19 mouse cellular contexts compared by ENCODE assay signal in genomic region chr3:45385451-45385850, GRCm38 (mm10). TPM values are rescaled to one million over a fixed set of nuclear protein-coding genes. Genes with fewer than 3 reads are reported as not detected.
DNase-seq lines count a peak whose midpoint lies in the region; ATAC-seq and TF ChIP-seq lines count a peak whose summit lies in the region.
"Had no signal": no experiment of that assay in that cellular context is flagged by ENCODE, and none has a peak within 500 bp of the region (broad histone marks: within the 10 kb centered on the region; RNA-seq: fewer than 3 reads in every experiment).

No protein-coding gene starts in this region.

- no peak for DNase-seq in layer of hippocampus, adult 2 months (ENCODE audit: low spot score in 2 of 2)
- DNase-seq in layer of hippocampus, adult 8-10 months (ENCODE audit: low spot score in 2 of 2), result no peak
- DNase-seq in embryonic facial prominence, embryonic 14.5 days (ENCODE audit: low spot score), result no peak
- DNase-seq in forebrain, postnatal 0 days, result no peak
- no peak for DNase-seq in midbrain, postnatal 0 days (ENCODE audit: low spot score)
- DNase-seq in heart, postnatal 25 days (ENCODE audit: low spot score), result no peak
- DNase-seq: adrenal gland, postnatal 10 days; B cell, adult 2 months; cerebellum, adult 18-20 months; heart, adult 11 months; heart, postnatal 10 days; kidney, adult 9 months; kidney, postnatal 4 days; lung, adult 18-20 months had no signal

- no peak for ATAC-seq in embryonic facial prominence, embryonic 14.5 days (ENCODE audit: low read depth)
- ATAC-seq in forebrain, postnatal 0 days, result no peak
- ATAC-seq in midbrain, postnatal 0 days (ENCODE audit: low FRiP score), result no peak
- no peak for ATAC-seq in CD4-positive, CD25-positive, alpha-beta regulatory T cell, adult 4 months
- ATAC-seq in cerebellum, adult (ENCODE audit: insufficient number of reproducible peaks, low FRiP score, low TSS enrichment), result no peak

- no peaks in the 10 kb centered on the region for H3K4me1 ChIP-seq in embryonic facial prominence, embryonic 14.5 days (ENCODE audit: control insufficient read depth, insufficient read depth, low read length)
- H3K4me1 ChIP-seq in forebrain, postnatal 0 days (ENCODE audit: insufficient read depth), result peaks cover 5% of the 10 kb centered on the region; the same call in 1 of the 2 replicates
- H3K4me1 ChIP-seq in midbrain, postnatal 0 days (ENCODE audit: insufficient read depth, low read length), result peaks cover 4% of the 10 kb centered on the region; the same call in 1 of the 2 replicates

- no peaks in the 10 kb centered on the region for H3K36me3 ChIP-seq in embryonic facial prominence, embryonic 14.5 days (ENCODE audit: control insufficient read depth, insufficient read depth, low read length)
- H3K36me3 ChIP-seq in forebrain, postnatal 0 days (ENCODE audit: insufficient read depth), result peaks cover 3% of the 10 kb centered on the region; the same call in 1 of the 2 replicates
- 0 out of 2 replicates have a peak, but pooled peaks cover 2% of the 10 kb centered on the region for H3K36me3 ChIP-seq in midbrain, postnatal 0 days (ENCODE audit: insufficient read depth, low read length)
- H3K36me3 ChIP-seq: embryonic facial prominence, embryonic 12.5 days had no signal

- 0 out of 2 replicates have a peak overlapping the region, but pooled peaks have one; percentile 0 for H3K4me2 ChIP-seq in embryonic facial prominence, embryonic 14.5 days (ENCODE audit: low read depth, low read length)
- H3K4me2 ChIP-seq in forebrain, postnatal 0 days (ENCODE audit: low read depth), result peak overlapping the region; percentile 46
- peak overlapping the region; percentile 52 for H3K4me2 ChIP-seq in midbrain, postnatal 0 days (ENCODE audit: low read depth, low read length, poor library complexity, severe bottlenecking)

- peaks cover 16% of the 10 kb centered on the region for H3K27me3 ChIP-seq in embryonic facial prominence, embryonic 14.5 days (replicated peaks; ENCODE audit: control insufficient read depth, insufficient read depth, low read length)
- H3K27me3 ChIP-seq in forebrain, postnatal 0 days (ENCODE audit: insufficient read depth, low read length), result no peaks in the 10 kb centered on the region
- H3K27me3 ChIP-seq in midbrain, postnatal 0 days (ENCODE audit: insufficient read depth, low read length), result no peaks in the 10 kb centered on the region

- no peak for TF ChIP-seq CTCF in layer of hippocampus, adult 2 months (conservative IDR thresholded peaks at IDR 0.05)
- TF ChIP-seq CTCF in forebrain, postnatal 0 days (IDR thresholded peaks at IDR 0.05; ENCODE audit: low read depth), result no peak
- no peak for TF ChIP-seq CTCF in midbrain, postnatal 0 days (IDR thresholded peaks at IDR 0.05)

- peak overlapping the region; percentile 12; the same call in 1 of the 2 replicates for H3K4me3 ChIP-seq in layer of hippocampus, adult 2 months
- no peak overlapping the region for H3K4me3 ChIP-seq in embryonic facial prominence, embryonic 14.5 days (ENCODE audit: low read depth, low read length)
- peak overlapping the region; percentile 21 for H3K4me3 ChIP-seq in forebrain, postnatal 0 days (ENCODE audit: low read depth, low read length)
- peak overlapping the region; percentile 31 for H3K4me3 ChIP-seq in midbrain, postnatal 0 days (ENCODE audit: low read depth, low read length)

- no peaks in the 10 kb centered on the region for H3K9me3 ChIP-seq in embryonic facial prominence, embryonic 14.5 days (ENCODE audit: control insufficient read depth, low read length)
- no peaks in the 10 kb centered on the region for H3K9me3 ChIP-seq in forebrain, postnatal 0 days (ENCODE audit: low read length)
- no peaks in the 10 kb centered on the region for H3K9me3 ChIP-seq in midbrain, postnatal 0 days (ENCODE audit: low read length)
- H3K9me3 ChIP-seq: embryonic facial prominence, embryonic 12.5 days had no signal

- WGBS in embryonic facial prominence, embryonic 14.5 days, result 39% methylated on average over 2 of the region's 2 CpGs
- WGBS in forebrain, postnatal 0 days, result 15% methylated on average over 2 of the region's 2 CpGs
- WGBS in midbrain, postnatal 0 days, result 40% methylated on average over 2 of the region's 2 CpGs

- H3K27ac ChIP-seq in layer of hippocampus, adult 2 months, result peak overlapping the region; percentile 88
- H3K27ac ChIP-seq in embryonic facial prominence, embryonic 14.5 days (replicated peaks; ENCODE audit: low read depth, low read length), result no peak overlapping the region
- H3K27ac ChIP-seq in forebrain, postnatal 0 days (ENCODE audit: low read depth, low read length), result peak overlapping the region; percentile 29; the same call in 1 of the 2 replicates
- peak overlapping the region; percentile 48; the same call in 1 of the 2 replicates for H3K27ac ChIP-seq in midbrain, postnatal 0 days (ENCODE audit: low read depth, low read length)
- H3K27ac ChIP-seq: embryonic facial prominence, embryonic 12.5 days; macrophage had no signal

- no peak overlapping the region for H3K9ac ChIP-seq in embryonic facial prominence, embryonic 14.5 days (ENCODE audit: low read depth, low read length)
- H3K9ac ChIP-seq in forebrain, postnatal 0 days, result no peak overlapping the region
- H3K9ac ChIP-seq in midbrain, postnatal 0 days (replicated peaks; ENCODE audit: low read length, poor library complexity, severe bottlenecking), result no peak overlapping the region
- H3K9ac ChIP-seq: embryonic facial prominence, embryonic 12.5 days had no signal

- intact Hi-C loops in heart, postnatal 25 days (cut with DNase I), result no loop called here

RNA-seq across cellular contexts. Expression of gene Pcdh10, which starts 7.3 kb away (rescaled TPM):
- 10 to 100 TPM; 91.9 to 92.5 TPM for total RNA-seq in layer of hippocampus, adult 2 months (2021)
- total RNA-seq in layer of hippocampus, adult 8-10 months (2022), result 100 to 1,000 TPM in 1 of 4 experiments, 10 to 100 TPM in 3; 96.9 to 107 (median 97.2) TPM
- polyA plus RNA-seq in embryonic facial prominence, embryonic 14.5 days (2014; fragmentation: Nextera tagmentation; extraction: Ambion mirVana), result 6.1 and 6.3 TPM in 2 replicates
- 105 and 123 TPM in 2 replicates for total RNA-seq in forebrain, postnatal 0 days (2014; rRNA removed)
- 14.0 and 17.9 TPM in 2 replicates for polyA plus RNA-seq in forebrain, postnatal 0 days (2015; fragmentation: Nextera tagmentation; extraction: Ambion mirVana)
- 169 and 181 TPM in 2 replicates for total RNA-seq in midbrain, postnatal 0 days (2014; rRNA removed)
- polyA plus RNA-seq in midbrain, postnatal 0 days (2015; fragmentation: Nextera tagmentation; extraction: Ambion mirVana), result 23.5 and 26.7 TPM in 2 replicates
- not detected for polyA plus RNA-seq in CD4-positive, CD25-positive, alpha-beta regulatory T cell, adult 4 months (2017; shearing (Covaris generic))
- total RNA-seq in heart, postnatal 25 days (2021), result under 1 TPM in 1 of 2 experiments, not detected in 1; 0.06 TPM
- total RNA-seq: liver, adult 2 months had no signal
- polyA plus RNA-seq: liver, adult 2 months; macrophage had no signal

Comparison
In these comparisons a context has a peak if more than half of its experiments do, and no peak if none do; other contexts are left out.
1. H3K4me2 ChIP-seq: peak in every context shown above with its lines; median percentile 52 in midbrain, postnatal 0 days; 46 in forebrain, postnatal 0 days; 0 in embryonic facial prominence, embryonic 14.5 days.
2. RNA of gene Pcdh10, which starts 7.3 kb away (total RNA-seq): 169 to 181 TPM in midbrain, postnatal 0 days, 105 to 123 TPM in forebrain, postnatal 0 days, 96.9 to 107 TPM in layer of hippocampus, adult 8-10 months and 91.9 to 92.5 TPM in layer of hippocampus, adult 2 months; 0.06 TPM in heart, postnatal 25 days; every median in the first group is over 10 times any median in the second.